In genomic region chr1:88287697-88287980, GRCm38 (mm10) we compare ENCODE assay signal across 9 mouse cellular contexts. TPM values are rescaled to one million over a fixed set of nuclear protein-coding genes. Genes with fewer than 3 reads are reported as not detected.
DNase-seq lines count a peak whose midpoint lies in the region; ATAC-seq lines count a peak whose summit lies in the region.
"Had no signal": no experiment of that assay in that cellular context is flagged by ENCODE, and none has a peak within 500 bp of the region (broad histone marks: within the 10 kb centered on the region; RNA-seq: fewer than 3 reads in every experiment).

No protein-coding gene starts in this region.

- no peak overlapping the region for H3K27ac ChIP-seq in kidney, embryonic 15.5 days
- no peak overlapping the region for H3K27ac ChIP-seq in forebrain, embryonic 13.5 days
- H3K27ac ChIP-seq in limb, embryonic 11.5 days (replicated peaks; ENCODE audit: low read depth, low read length): no peak overlapping the region
- H3K27ac ChIP-seq: limb, embryonic 15.5 days had no signal

- no peak overlapping the region for H3K9ac ChIP-seq in kidney, embryonic 15.5 days
- no peak overlapping the region for H3K9ac ChIP-seq in forebrain, embryonic 13.5 days
- H3K9ac ChIP-seq in limb, embryonic 11.5 days (ENCODE audit: low read length): no peak overlapping the region
- H3K9ac ChIP-seq: limb, embryonic 15.5 days had no signal

- peaks cover 43% of the 10 kb centered on the region for H3K9me3 ChIP-seq in kidney, embryonic 15.5 days (replicated peaks)
- H3K9me3 ChIP-seq in forebrain, embryonic 13.5 days (replicated peaks): peaks cover 83% of the 10 kb centered on the region
- peaks cover 67% of the 10 kb centered on the region for H3K9me3 ChIP-seq in limb, embryonic 11.5 days (ENCODE audit: control insufficient read depth, low read length)

- H3K4me3 ChIP-seq in kidney, embryonic 15.5 days (replicated peaks): no peak overlapping the region
- no peak overlapping the region for H3K4me3 ChIP-seq in forebrain, embryonic 13.5 days
- no peak overlapping the region for H3K4me3 ChIP-seq in limb, embryonic 11.5 days (ENCODE audit: low read depth, low read length)
- H3K4me3 ChIP-seq: limb, embryonic 15.5 days had no signal

- H3K4me2 ChIP-seq in kidney, embryonic 15.5 days: no peak overlapping the region
- H3K4me2 ChIP-seq in forebrain, embryonic 13.5 days: no peak overlapping the region
- no peak overlapping the region for H3K4me2 ChIP-seq in limb, embryonic 11.5 days (ENCODE audit: low read depth, severe bottlenecking)
- H3K4me2 ChIP-seq: limb, embryonic 15.5 days had no signal

- DNase-seq in kidney, adult 11 months: peak; percentile 54
- peak; percentile 84 for DNase-seq in CD4-positive, CD25-positive, alpha-beta regulatory T cell, adult 2 months (ENCODE audit: low read depth, low spot score)
- peak; percentile 76 for DNase-seq in ZHBTc4 (ENCODE audit: low read depth, low spot score)
- DNase-seq in limb, embryonic 11.5 days (ENCODE audit: low spot score): peak; percentile 86
- DNase-seq in spleen, postnatal 10 days (ENCODE audit: low spot score in 2 of 2): peak; percentile 70 to 84
- no peak for DNase-seq in layer of hippocampus, adult 8-10 months (ENCODE audit: low spot score in 2 of 2)

- H3K27me3 ChIP-seq in kidney, embryonic 15.5 days: no peaks in the 10 kb centered on the region
- H3K27me3 ChIP-seq in forebrain, embryonic 13.5 days: no peaks in the 10 kb centered on the region
- H3K27me3 ChIP-seq in limb, embryonic 11.5 days (ENCODE audit: control insufficient read depth, insufficient read depth, low read length): no peaks in the 10 kb centered on the region
- H3K27me3 ChIP-seq: limb, embryonic 15.5 days had no signal

- H3K4me1 ChIP-seq in kidney, embryonic 15.5 days: no peaks in the 10 kb centered on the region
- H3K4me1 ChIP-seq in forebrain, embryonic 13.5 days: no peaks in the 10 kb centered on the region
- H3K4me1 ChIP-seq in limb, embryonic 11.5 days (ENCODE audit: control insufficient read depth, insufficient read depth, low read length): no peaks in the 10 kb centered on the region
- H3K4me1 ChIP-seq: limb, embryonic 15.5 days had no signal

- 34% methylated on average over 5 of the region's 5 CpGs for WGBS in kidney, embryonic 15.5 days
- WGBS in forebrain, embryonic 13.5 days: 42% methylated on average over 5 of the region's 5 CpGs
- 37% methylated on average over 5 of the region's 5 CpGs for WGBS in limb, embryonic 11.5 days

- no peak for ATAC-seq in kidney, embryonic 15.5 days (replicated peaks; ENCODE audit: low FRiP score)
- ATAC-seq in forebrain, embryonic 13.5 days: 0 out of 2 replicates have a peak, but pooled peaks have one; percentile 1
- ATAC-seq in limb, embryonic 11.5 days (ENCODE audit: insufficient number of reproducible peaks, low FRiP score, low TSS enrichment, low read depth): no peak

- no peaks in the 10 kb centered on the region for H3K36me3 ChIP-seq in kidney, embryonic 15.5 days
- no peaks in the 10 kb centered on the region for H3K36me3 ChIP-seq in forebrain, embryonic 13.5 days (ENCODE audit: poor library complexity, severe bottlenecking)
- H3K36me3 ChIP-seq in limb, embryonic 11.5 days (ENCODE audit: control insufficient read depth, insufficient read depth, low read length): no peaks in the 10 kb centered on the region
- H3K36me3 ChIP-seq: limb, embryonic 15.5 days had no signal

RNA-seq across cellular contexts. Expression of gene Trpm8, which starts 10.2 kb away (rescaled TPM):
- polyA plus RNA-seq in kidney, embryonic 15.5 days (2015; fragmentation: Nextera tagmentation; extraction: Ambion mirVana): not detected in 2 replicates
- 0.06 TPM in 1 of 2 replicates, not detected in the other for polyA plus RNA-seq in forebrain, embryonic 13.5 days (2015; fragmentation: Nextera tagmentation; extraction: Ambion mirVana)
- polyA plus RNA-seq in limb, embryonic 11.5 days (2014; fragmentation: Nextera tagmentation; extraction: Ambion mirVana): not detected in 2 replicates
- total RNA-seq in layer of hippocampus, adult 8-10 months (2022): under 1 TPM in 2 of 4 experiments, not detected in 2; 0.09 to 0.22 TPM
- polyA plus RNA-seq: limb, embryonic 15.5 days had no signal

RNA-seq across cellular contexts. Expression of gene Hjurp, which starts 10.2 kb away (rescaled TPM):
- polyA plus RNA-seq in kidney, embryonic 15.5 days (2015; fragmentation: Nextera tagmentation; extraction: Ambion mirVana): 162 and 175 TPM in 2 replicates
- 145 and 146 TPM in 2 replicates for polyA plus RNA-seq in forebrain, embryonic 13.5 days (2015; fragmentation: Nextera tagmentation; extraction: Ambion mirVana)
- polyA plus RNA-seq in limb, embryonic 11.5 days (2014; fragmentation: Nextera tagmentation; extraction: Ambion mirVana): 174 and 204 TPM in 2 replicates
- total RNA-seq in layer of hippocampus, adult 8-10 months (2022): 10 to 100 TPM; 34.5 to 51.6 (median 42.5) TPM

Comparison
In these comparisons a context has a peak if more than half of its experiments do, and no peak if none do; other contexts are left out.
1. DNase-seq: peak in kidney, adult 11 months (single experiment), CD4-positive, CD25-positive, alpha-beta regulatory T cell, adult 2 months (single experiment), ZHBTc4 (single experiment), limb, embryonic 11.5 days (single experiment) and spleen, postnatal 10 days (2 of 2); none in layer of hippocampus, adult 8-10 months (0 of 2).